Mouse (Mus musculus) midbrain, embryonic 16.5 days (tissue): ENCODE measurements around the gene Erich2. TPM values are rescaled to one million over a fixed set of nuclear protein-coding genes. Genes with fewer than 3 reads are reported as not detected.

ENCODE experiments used
- ATAC-seq: fragments of 200-750 bp; cut with Nextera tagmentation; 2 replicates; pipeline ENCODE4 v1.8.0; 2017; ENCODE audit warnings: moderate TSS enrichment
- H3K27ac ChIP-seq: fragments of 300-500 bp; sonication (generic); 2 replicates; pipeline ENCODE4 v1.5.1; 2014; ENCODE audit warnings: mild to moderate bottlenecking, low read length, mixed read lengths
- H3K27me3 ChIP-seq: fragments of 300-500 bp; sonication (generic); 2 replicates; pipeline ENCODE4 v1.6.1; 2014; ENCODE audit warnings: low read depth, low read length, mixed read lengths; ENCODE audit not compliant: control insufficient read depth, insufficient read depth
- H3K36me3 ChIP-seq: fragments of 300-500 bp; sonication (generic); 2 replicates; pipeline ENCODE4 v1.6.1; 2014; ENCODE audit warnings: mild to moderate bottlenecking, low read length, moderate library complexity, mixed read lengths; ENCODE audit not compliant: control insufficient read depth, insufficient read depth
- H3K4me1 ChIP-seq: fragments of 300-500 bp; sonication (generic); 2 replicates; pipeline ENCODE4 v1.6.1; 2014; ENCODE audit warnings: mild to moderate bottlenecking, low read length, mixed read lengths; ENCODE audit not compliant: control insufficient read depth, insufficient read depth
- H3K4me2 ChIP-seq: fragments of 300-500 bp; sonication (generic); 2 replicates; pipeline ENCODE4 v1.6.1; 2014; ENCODE audit warnings: mild to moderate bottlenecking, low read length, mixed read lengths
- H3K4me3 ChIP-seq: fragments of 300-500 bp; sonication (generic); 2 replicates; pipeline ENCODE4 v1.5.1; 2014; ENCODE audit warnings: low read depth, mild to moderate bottlenecking, low read length, moderate library complexity, mixed read lengths
- H3K9ac ChIP-seq: fragments of 300-500 bp; sonication (generic); 2 replicates; pipeline ENCODE4 v1.6.1; 2014; ENCODE audit warnings: low read depth, low read length, mixed read lengths
- H3K9me3 ChIP-seq: fragments of 300-500 bp; sonication (generic); replicated peaks from 2 replicates; pipeline ENCODE4 v1.6.1; 2014; ENCODE audit warnings: mild to moderate bottlenecking, low read length, mixed read lengths; ENCODE audit not compliant: control insufficient read depth, poor library complexity, severe bottlenecking
- WGBS: fragments of 180-500 bp; shearing (Covaris S2); extraction: QIAGEN DNeasy Blood & Tissue Kit; methylation state at CpG from one replicate; pipeline ENCODE4 v1.1.7; 2014; 5-methylcytosine and 5-hydroxymethylcytosine counted together
- polyA plus RNA-seq: library from polyadenylated mRNA; unstranded; fragments of >200 nt; fragmentation: Nextera tagmentation; extraction: Ambion mirVana; gene quantifications from 2 replicates; pipeline ENCODE4 v1.2.1, GENCODE M21; 2015

Gene Erich2
- 2.9 TPM in 2 replicates for polyA plus RNA-seq

DNA sequence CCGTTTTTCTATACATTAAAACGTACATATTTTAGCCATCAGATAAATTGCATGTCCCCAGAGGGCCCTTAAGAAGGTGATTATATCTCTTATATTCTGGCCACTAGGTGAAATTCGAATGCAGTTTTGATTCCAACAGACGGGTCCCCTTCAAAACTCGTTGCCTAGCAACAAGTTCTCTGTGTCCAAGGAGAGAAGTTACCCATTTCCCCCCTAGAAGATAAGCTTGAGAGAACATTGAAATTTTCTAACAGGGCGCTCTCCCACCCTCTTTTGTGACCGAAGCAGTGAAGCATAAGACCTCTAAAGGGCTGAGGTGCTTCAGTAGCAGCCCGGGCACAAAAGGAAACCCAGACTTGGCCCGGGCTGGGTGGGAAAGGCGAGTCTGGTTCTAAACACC is at the start of gene Erich2:
Gene Erich2, plus strand, starts transcription at position 324 of the 400 bp plus-strand sequence.
- Histone ChIP-seq H3K9ac (peak within 1 kb of the TSS; percentile 66), H3K4me3 (peak within 1 kb of the TSS; percentile 61), H3K27me3 (no peaks in the 10 kb centered on the region), H3K27ac (no peak within 1 kb of the TSS), H3K9me3 (no peaks in the 10 kb centered on the region), H3K4me1 (peaks cover 6% of the 10 kb centered on the region), H3K4me2 (peak within 1 kb of the TSS; percentile 75), H3K36me3 (no peaks in the 10 kb centered on the region)
- WGBS = 6% methylated on average over 10 of the region's 10 CpGs
- ATAC-seq = peak; percentile 14; the same call in 1 of the 2 replicates

DNA sequence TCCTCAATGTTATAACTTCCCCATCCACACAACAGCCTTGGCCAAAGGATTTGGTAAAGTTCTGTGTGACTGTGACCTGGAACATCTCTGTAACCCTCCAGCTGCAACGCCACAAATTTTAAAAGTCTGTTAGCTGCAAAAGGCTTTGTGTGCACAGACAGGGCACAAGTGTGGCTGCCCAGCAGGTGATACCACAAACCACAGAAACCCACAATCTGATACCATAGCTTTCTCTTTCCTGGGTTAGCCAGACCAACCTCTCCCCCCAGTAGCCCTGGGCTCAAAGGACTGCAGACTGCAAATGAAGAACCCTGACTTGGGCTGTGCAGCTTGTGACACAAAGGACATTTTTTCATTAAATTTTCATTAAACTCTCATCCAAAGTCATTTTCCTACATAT is 45.0 kb upstream of the Erich2 start:
- Histone ChIP-seq H3K4me2 (no peak overlapping the region), H3K36me3 (no peaks in the 10 kb centered on the region), H3K4me3 (no peak overlapping the region), H3K27me3 (no peaks in the 10 kb centered on the region), H3K27ac (no peak overlapping the region), H3K4me1 (no peaks in the 10 kb centered on the region), H3K9ac (no peak overlapping the region), H3K9me3 (no peaks in the 10 kb centered on the region)
- ATAC-seq = no peak
- 81% methylated on average over 1 of the region's 1 CpGs for WGBS

GRCm38 (mm10) chr2:70471136-70471535 is 37.5 kb upstream of the Erich2 start:
- Histone ChIP-seq H3K4me1 (peaks cover 29% of the 10 kb centered on the region), H3K27ac (no peak overlapping the region), H3K9ac (no peak overlapping the region), H3K4me2 (no peak overlapping the region), H3K9me3 (no peaks in the 10 kb centered on the region), H3K4me3 (no peak overlapping the region), H3K27me3 (peaks cover 22% of the 10 kb centered on the region), H3K36me3 (no peaks in the 10 kb centered on the region)
- no peak for ATAC-seq
- 9% methylated on average over 5 of the region's 5 CpGs for WGBS

DNA sequence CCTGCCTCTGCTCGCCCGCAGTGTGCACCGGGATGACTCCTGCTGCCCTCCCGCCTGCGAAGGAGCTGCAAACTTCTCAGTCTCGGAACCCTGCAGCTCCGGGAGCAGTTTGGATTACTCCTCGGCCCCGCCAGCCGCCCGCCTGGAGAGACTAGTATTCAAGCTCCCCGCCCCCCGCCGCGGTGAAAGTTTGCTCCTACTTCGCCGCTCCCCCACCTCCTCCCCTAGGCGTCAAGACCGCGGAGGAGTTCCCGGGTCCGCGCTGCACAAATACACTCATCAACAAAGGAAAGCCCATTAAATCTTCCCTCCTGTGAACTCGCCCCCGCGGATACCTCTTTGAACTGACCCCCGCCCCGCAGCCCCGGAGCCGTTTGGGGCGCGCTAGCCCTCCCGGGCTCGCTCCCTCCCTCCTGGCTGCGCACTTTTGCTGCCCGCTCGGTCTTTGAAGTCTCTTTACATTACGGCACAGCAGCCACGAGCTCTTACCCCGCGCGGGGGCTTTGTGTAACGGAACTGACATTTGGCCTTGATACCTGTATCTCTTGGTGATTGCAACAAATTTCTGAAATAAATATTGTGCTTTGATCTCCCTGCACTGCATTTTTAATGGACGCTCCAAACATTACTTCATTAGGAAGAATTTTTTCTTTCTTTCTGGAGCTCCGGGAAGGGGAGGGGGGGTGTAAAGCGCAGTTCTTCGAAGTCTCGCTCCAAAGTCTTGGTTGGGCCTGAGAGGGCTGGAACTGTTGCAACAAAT is 36.6 kb upstream of the Erich2 start:
- peak overlapping the region; percentile 38 for H3K4me3 ChIP-seq
- H3K9ac ChIP-seq = peak overlapping the region; percentile 52
- H3K27me3 ChIP-seq = peaks cover 30% of the 10 kb centered on the region
- H3K4me1 ChIP-seq = peaks cover 38% of the 10 kb centered on the region
- no peaks in the 10 kb centered on the region for H3K9me3 ChIP-seq
- H3K36me3 ChIP-seq = no peaks in the 10 kb centered on the region
- H3K4me2 ChIP-seq = peak overlapping the region; percentile 71
- H3K27ac ChIP-seq = no peak overlapping the region
- WGBS = under 1% methylated on average over 47 of the region's 48 CpGs
- peak; percentile 18; the same call in 1 of the 2 replicates for ATAC-seq

GRCm38 (mm10) chr2:70497715-70498318 is 10.8 kb upstream of the Erich2 start:
- Histone ChIP-seq H3K9ac (no peak overlapping the region), H3K4me3 (no peak overlapping the region), H3K36me3 (no peaks in the 10 kb centered on the region), H3K27me3 (no peaks in the 10 kb centered on the region; the same call in 1 of the 2 replicates), H3K4me1 (no peaks in the 10 kb centered on the region), H3K27ac (no peak overlapping the region), H3K9me3 (no peaks in the 10 kb centered on the region), H3K4me2 (no peak overlapping the region)
- ATAC-seq = no peak
- 48% methylated on average over 13 of the region's 13 CpGs for WGBS

DNA sequence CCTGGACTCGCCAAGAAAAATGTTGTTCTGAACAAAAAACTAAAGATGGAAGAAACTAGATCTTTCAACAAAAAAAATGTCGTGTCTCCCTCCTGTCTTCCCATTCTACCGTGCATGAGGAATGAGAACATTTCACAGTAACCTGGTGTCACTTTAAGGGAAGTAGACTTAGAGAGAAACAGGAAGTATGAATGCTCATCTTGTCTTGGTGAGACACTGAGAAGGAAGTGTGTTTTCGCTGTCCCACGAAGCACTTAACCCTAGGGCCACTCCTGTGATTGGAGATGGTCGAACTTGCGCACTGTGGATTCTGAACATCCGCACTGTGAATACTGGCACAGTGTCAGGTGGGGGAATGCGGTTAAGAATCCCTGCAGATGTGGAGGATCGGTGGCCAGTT is 5.2 kb upstream of the Erich2 start:
- H3K9me3 ChIP-seq = no peaks in the 10 kb centered on the region
- 90% methylated on average over 10 of the region's 10 CpGs for WGBS
- H3K27ac ChIP-seq = no peak overlapping the region
- ATAC-seq = no peak
- H3K9ac ChIP-seq = no peak overlapping the region
- H3K4me3 ChIP-seq = no peak overlapping the region
- H3K4me2 ChIP-seq = no peak overlapping the region
- H3K36me3 ChIP-seq = no peaks in the 10 kb centered on the region
- no peaks in the 10 kb centered on the region; the same call in 1 of the 2 replicates for H3K27me3 ChIP-seq
- peaks cover 3% of the 10 kb centered on the region for H3K4me1 ChIP-seq

- Histone ChIP-seq H3K9ac (no peak overlapping the region), H3K27me3 (no peaks in the 10 kb centered on the region), H3K9me3 (no peaks in the 10 kb centered on the region), H3K4me2 (no peak overlapping the region), H3K4me1 (peaks cover 6% of the 10 kb centered on the region), H3K27ac (no peak overlapping the region), H3K4me3 (no peak overlapping the region), H3K36me3 (no peaks in the 10 kb centered on the region)
- ATAC-seq = no peak
- 51% methylated on average over 1 of the region's 1 CpGs for WGBS
Observed at GRCm38 (mm10) chr2:70505229-70505628, 3.4 kb upstream of the Erich2 start.

GRCm38 (mm10) chr2:70505896-70506295 is 2.7 kb upstream of the Erich2 start:
- Histone ChIP-seq H3K27ac (no peak overlapping the region), H3K4me1 (peaks cover 6% of the 10 kb centered on the region), H3K4me2 (no peak overlapping the region), H3K9me3 (no peaks in the 10 kb centered on the region), H3K27me3 (no peaks in the 10 kb centered on the region), H3K4me3 (no peak overlapping the region), H3K9ac (no peak overlapping the region), H3K36me3 (no peaks in the 10 kb centered on the region)
- ATAC-seq = no peak
- 20% methylated on average over 4 of the region's 4 CpGs for WGBS

DNA sequence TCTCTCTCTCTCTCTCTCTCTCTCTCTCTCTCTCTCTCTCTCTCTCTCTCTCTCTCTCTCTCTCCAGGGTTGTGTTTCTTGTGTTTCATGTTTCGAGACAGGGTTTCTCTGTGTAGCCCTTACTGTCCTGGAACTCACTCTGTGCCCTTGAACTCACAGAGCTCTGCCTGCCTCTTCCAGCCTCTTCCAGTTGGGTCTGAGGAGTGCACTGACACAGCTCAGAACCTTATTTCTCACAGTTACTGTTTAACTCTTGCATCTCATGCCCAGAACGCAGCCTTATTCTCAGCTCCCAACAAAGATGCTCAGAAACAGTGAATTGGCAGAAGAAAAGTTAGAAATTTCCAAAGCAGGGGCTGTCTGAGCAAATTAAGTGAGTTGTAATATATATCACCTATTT is 2.2 kb upstream of the Erich2 start:
- no peaks in the 10 kb centered on the region for H3K9me3 ChIP-seq
- H3K36me3 ChIP-seq = no peaks in the 10 kb centered on the region
- H3K4me1 ChIP-seq = peaks cover 6% of the 10 kb centered on the region
- 49% methylated on average over 2 of the region's 2 CpGs for WGBS
- H3K27me3 ChIP-seq = no peaks in the 10 kb centered on the region
- H3K4me3 ChIP-seq = no peak overlapping the region
- H3K27ac ChIP-seq = no peak overlapping the region
- no peak for ATAC-seq
- no peak overlapping the region for H3K4me2 ChIP-seq
- H3K9ac ChIP-seq = no peak overlapping the region
